Mouse (Mus musculus) kidney, adult 2 months (tissue): Measurements from ENCODE around the gene Dpyd.

Experiments used
- CTCF ChIP-seq: fragments of 200-500 bp; conservative IDR thresholded peaks from 2 replicates; pipeline ENCODE4 v1.5.1; 2011; ENCODE audit warnings: low read depth, mild to moderate bottlenecking, control low read depth, low read length, moderate library complexity, mixed read lengths; ENCODE audit not compliant: insufficient read depth, insufficient read length
- POLR2A ChIP-seq: fragments of 200-500 bp; IDR thresholded peaks from one replicate; pipeline ENCODE4 v1.6.1; 2011; ENCODE audit warnings: low read depth, low read length, control low read depth

- TF ChIP-seq POLR2A (no peak), CTCF (no peak)
These were observed 582.9 kb downstream of the Dpyd start for GRCm38 (mm10) chr3:119144788-119145187.
